ENCODE assay signal across 10 mouse cellular contexts in genomic region chr2:19521662-19522061, GRCm38 (mm10). TPM values are rescaled to one million over a fixed set of nuclear protein-coding genes. Genes with fewer than 3 reads are reported as not detected.
A peak's percentile ranks its signal among the peaks of the same experiment; 100 is the strongest.
DNase-seq lines count a peak whose midpoint lies in the region; ATAC-seq and TF ChIP-seq lines count a peak whose summit lies in the region.
"Had no signal": no experiment of that assay in that cellular context is flagged by ENCODE, and none has a peak within 500 bp of the region (broad histone marks: within the 10 kb centered on the region; RNA-seq: fewer than 3 reads in every experiment).

No protein-coding gene starts in this region.

- H3K4me2 ChIP-seq in kidney, postnatal 0 days (ENCODE audit: low read length), result no peak overlapping the region
- H3K4me2 ChIP-seq: embryonic facial prominence, embryonic 12.5 days had no signal

- no peaks in the 10 kb centered on the region for H3K4me1 ChIP-seq in kidney, postnatal 0 days (replicated peaks; ENCODE audit: insufficient read depth, low read length)
- H3K4me1 ChIP-seq: embryonic facial prominence, embryonic 12.5 days had no signal

- no peaks in the 10 kb centered on the region for H3K9me3 ChIP-seq in kidney, postnatal 0 days (replicated peaks; ENCODE audit: low read length)
- H3K9me3 ChIP-seq: embryonic facial prominence, embryonic 12.5 days had no signal

- no peaks in the 10 kb centered on the region for H3K27me3 ChIP-seq in kidney, postnatal 0 days (ENCODE audit: insufficient read depth, low read length)

- WGBS in kidney, postnatal 0 days, result 31% methylated on average over 7 of the region's 7 CpGs

- no peaks in the 10 kb centered on the region for H3K36me3 ChIP-seq in kidney, postnatal 0 days (ENCODE audit: insufficient read depth, low read length)
- H3K36me3 ChIP-seq: embryonic facial prominence, embryonic 12.5 days had no signal

- TF ChIP-seq CTCF in layer of hippocampus, adult 2 months (conservative IDR thresholded peaks at IDR 0.05), result peak; percentile 75
- TF ChIP-seq CTCF in kidney, postnatal 0 days (IDR thresholded peaks at IDR 0.05; ENCODE audit: low read depth), result peak; percentile 59

- H3K4me3 ChIP-seq in layer of hippocampus, adult 2 months, result no peak overlapping the region
- H3K4me3 ChIP-seq in kidney, postnatal 0 days (replicated peaks; ENCODE audit: low read depth, low read length), result no peak overlapping the region
- H3K4me3 ChIP-seq: embryonic facial prominence, embryonic 12.5 days had no signal

- DNase-seq in adrenal gland, postnatal 36 days, result peak; percentile 0 to 14
- no peak for DNase-seq in adrenal gland, adult 2 months
- peak; percentile 3 to 33 for DNase-seq in layer of hippocampus, adult 2 months (ENCODE audit: low spot score in 2 of 2)
- no peak for DNase-seq in layer of hippocampus, adult 9-11 months
- DNase-seq in kidney, postnatal 0 days (ENCODE audit: low spot score), result peak; percentile 20
- peak; percentile 34 to 65 for DNase-seq in right cerebral cortex, postnatal 10 days (ENCODE audit: low spot score in 2 of 2)
- no peak for DNase-seq in cerebellum, adult 18-20 months

- no peak overlapping the region for H3K27ac ChIP-seq in layer of hippocampus, adult 2 months
- H3K27ac ChIP-seq in kidney, postnatal 0 days, result no peak overlapping the region
- H3K27ac ChIP-seq: embryonic facial prominence, embryonic 12.5 days had no signal

- ATAC-seq in kidney, postnatal 0 days (replicated peaks; ENCODE audit: low FRiP score, low read depth), result no peak
- no peak for ATAC-seq in inflammation-experienced regulatory T-cells, adult 6 months

- no peak overlapping the region for H3K9ac ChIP-seq in kidney, postnatal 0 days (ENCODE audit: low read depth, low read length)
- H3K9ac ChIP-seq: embryonic facial prominence, embryonic 12.5 days had no signal

RNA-seq across cellular contexts. Expression of gene 4921504E06Rik, which starts 32.1 kb away (rescaled TPM):
- not detected for total RNA-seq in adrenal gland, postnatal 36 days (2021)
- not detected for total RNA-seq in adrenal gland, adult 2 months (2021)
- polyA plus RNA-seq in adrenal gland, adult 2 months (2012; rRNA removed), result not detected in 2 replicates
- total RNA-seq in layer of hippocampus, adult 2 months (2021), result not detected
- polyA plus RNA-seq in kidney, postnatal 0 days (2015; fragmentation: Nextera tagmentation; extraction: Ambion mirVana), result not detected in 2 replicates
- not detected for polyA plus RNA-seq in inflammation-experienced regulatory T-cells, adult 6 months (2017; shearing (Covaris generic))
- polyA plus RNA-seq: embryonic facial prominence, embryonic 12.5 days; large intestine, adult 2 months had no signal

Comparison
In these comparisons a context has a peak if more than half of its experiments do, and no peak if none do; other contexts are left out.
1. DNase-seq: peak in adrenal gland, postnatal 36 days (2 of 2), layer of hippocampus, adult 2 months (2 of 2), kidney, postnatal 0 days (single experiment) and right cerebral cortex, postnatal 10 days (2 of 2); none in adrenal gland, adult 2 months (single experiment), layer of hippocampus, adult 9-11 months (single experiment) and cerebellum, adult 18-20 months (0 of 2).